Mouse (Mus musculus) lung, postnatal 4 days (tissue): ENCODE measurements around the gene Olfr472.
"Not testable (repeated sequence)": the region's sequence is repeated elsewhere in the genome, so short reads cannot be mapped to it uniquely, and the experiment has no call there.

ENCODE experiments used
- DNase-seq, 2 experiments: peaks; one replicate each; pipeline ENCODE4 v3.0.0; 2021

The Olfr472 gene

DNA sequence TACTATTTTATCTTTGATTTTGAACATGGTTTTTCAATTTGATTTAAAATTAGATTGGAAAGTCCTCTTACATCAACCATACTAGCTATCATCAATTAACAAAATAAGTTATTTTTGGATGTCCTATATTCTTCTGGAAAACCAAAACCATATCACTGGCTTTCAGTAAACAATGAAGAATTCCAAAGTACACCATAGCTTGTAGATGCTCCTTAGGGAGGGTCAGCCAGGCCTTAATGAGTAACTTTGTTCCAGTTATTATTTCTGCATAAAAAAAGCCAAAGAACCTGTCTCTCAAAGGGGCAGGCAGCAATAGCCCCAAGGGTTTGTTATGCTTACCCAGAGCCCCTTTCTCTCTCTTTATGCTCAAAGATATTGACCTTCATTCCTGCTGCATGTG lies at the start of gene Olfr472:
Olfr472 (plus strand) TSS at position 301 of the 400 bp plus-strand sequence.
- no peak for DNase-seq

DNA sequence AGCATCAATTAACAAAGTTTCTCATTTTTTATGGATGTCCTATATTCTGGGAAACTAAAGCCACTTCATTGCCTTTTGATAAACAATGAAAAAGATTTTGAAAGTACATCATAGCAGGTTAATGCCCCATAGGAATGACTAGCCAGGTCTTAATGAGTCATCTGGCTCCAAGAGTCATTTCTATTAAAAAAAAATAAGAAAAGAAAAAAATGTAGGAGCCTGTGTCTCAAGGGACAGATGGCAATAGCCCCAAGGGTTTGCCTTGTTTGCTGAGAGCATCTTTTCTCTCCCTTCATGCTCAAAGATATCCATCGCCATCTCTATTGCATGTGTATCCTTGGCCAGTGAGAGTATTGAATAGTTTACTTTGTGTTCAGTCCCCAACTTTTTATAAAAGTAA lies 32.4 kb downstream of the Olfr472 start, which contains the start of gene Olfr473:
Olfr473 (plus strand) TSS at position 301 of the 400 bp plus-strand sequence.
- DNase-seq, result no peak

DNA sequence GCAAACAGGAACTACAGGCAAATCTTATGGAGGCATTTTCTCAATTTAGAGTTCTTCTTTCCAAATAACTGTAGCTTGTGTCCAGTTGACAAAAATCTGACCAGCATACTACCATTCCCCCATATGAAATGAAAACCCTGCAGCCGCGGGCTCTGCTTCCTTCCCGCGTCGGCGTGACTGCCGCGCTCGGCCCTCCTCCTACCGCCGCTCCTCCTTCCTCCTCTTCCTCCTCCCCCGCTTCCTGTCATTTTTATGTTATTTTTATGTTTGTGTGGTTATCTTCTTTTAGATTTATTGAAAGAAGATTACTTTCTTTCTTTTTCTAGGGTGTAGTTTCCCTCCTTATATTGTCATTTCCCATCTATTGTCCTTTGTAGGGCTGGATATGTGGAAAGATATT lies 54.8 kb downstream of the Olfr472 start:
- not testable (repeated sequence) for DNase-seq

DNA sequence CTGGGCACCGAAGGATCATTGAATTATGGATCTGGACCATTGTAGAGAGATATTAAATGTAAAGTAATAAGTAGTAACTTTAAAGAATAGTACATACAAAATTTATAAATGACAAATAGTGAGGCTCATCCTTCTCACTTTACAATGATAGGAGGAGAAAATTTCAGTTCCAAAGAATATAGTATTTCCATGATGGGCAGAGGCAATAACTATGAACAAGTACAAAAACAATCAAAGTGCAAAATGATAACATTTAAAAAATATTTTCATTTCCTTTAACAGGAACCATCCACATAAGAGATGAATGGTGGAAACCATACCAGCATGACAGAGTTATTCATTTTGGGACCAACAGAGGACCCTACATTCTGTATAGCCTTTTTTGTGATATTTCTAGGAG lies 56.6 kb downstream of the Olfr472 start, which contains the start of gene Olfr474:
Olfr474 (plus strand) TSS at position 301 of the 400 bp plus-strand sequence.
- no peak for DNase-seq
